8 mouse cellular contexts compared by ENCODE assay signal in genomic region chr8:80991937-80992336, GRCm38 (mm10). TPM values are rescaled to one million over a fixed set of nuclear protein-coding genes. Genes with fewer than 3 reads are reported as not detected.
DNase-seq lines count a peak whose midpoint lies in the region; ATAC-seq and TF ChIP-seq lines count a peak whose summit lies in the region.

No protein-coding gene starts in this region.

- DNase-seq in heart, adult 2 months: peak in 1 of 2 experiments; percentile 22
- no peak for DNase-seq in heart, postnatal 25 days (ENCODE audit: low spot score)
- peak; percentile 70 for DNase-seq in NIH3T3 (ENCODE audit: low read depth)
- DNase-seq in kidney, postnatal 36 days: peak; percentile 58 to 69
- no peak for DNase-seq in thymus, adult 2 months
- DNase-seq in T-cell, adult 2 months (ENCODE audit: low spot score): no peak

- no peaks in the 10 kb centered on the region for H3K27me3 ChIP-seq in heart, adult 2 months (ENCODE audit: control insufficient read depth, insufficient read depth, low read length)
- no peaks in the 10 kb centered on the region for H3K27me3 ChIP-seq in heart, embryonic 15.5 days
- no peaks in the 10 kb centered on the region for H3K27me3 ChIP-seq in neural tube, embryonic 15.5 days (replicated peaks)
- no peaks in the 10 kb centered on the region for H3K27me3 ChIP-seq in thymus, adult 2 months (ENCODE audit: control insufficient read depth, insufficient read depth, low read length)

- peak; percentile 82 for TF ChIP-seq CTCF in heart, adult 2 months (IDR thresholded peaks at IDR 0.05)
- TF ChIP-seq CTCF in thymus, adult 2 months (IDR thresholded peaks at IDR 0.05; ENCODE audit: borderline replicate concordance, control insufficient read depth, extremely low read depth, insufficient read depth, low read length, poor library complexity): no peak

- no peaks in the 10 kb centered on the region; the same call in 1 of the 2 replicates for H3K79me2 ChIP-seq in heart, adult 2 months (replicated peaks; ENCODE audit: control insufficient read depth, insufficient read depth, low read length)

- peaks cover 6% of the 10 kb centered on the region for H3K36me3 ChIP-seq in heart, adult 2 months (ENCODE audit: control insufficient read depth, insufficient read depth, low read length)
- peaks cover 67% of the 10 kb centered on the region for H3K36me3 ChIP-seq in heart, embryonic 15.5 days
- H3K36me3 ChIP-seq in neural tube, embryonic 15.5 days: peaks cover 51% of the 10 kb centered on the region
- peaks cover 91% of the 10 kb centered on the region for H3K36me3 ChIP-seq in thymus, adult 2 months (ENCODE audit: control insufficient read depth, insufficient read depth, low read length)

- peak; percentile 66; the same call in 1 of the 2 replicates for ATAC-seq in heart, embryonic 15.5 days (replicated peaks; ENCODE audit: insufficient number of reproducible peaks, insufficient read depth, low FRiP score, low read depth)
- peak; percentile 73; the same call in 1 of the 2 replicates for ATAC-seq in neural tube, embryonic 15.5 days (ENCODE audit: low FRiP score)

- no peak for TF ChIP-seq EP300 in heart, adult 2 months (IDR thresholded peaks at IDR 0.05; ENCODE audit: insufficient read depth, low read depth, low read length)

- H3K9ac ChIP-seq in heart, adult 2 months (ENCODE audit: low read depth, low read length): no peak overlapping the region
- H3K9ac ChIP-seq in heart, embryonic 15.5 days: no peak overlapping the region
- no peak overlapping the region for H3K9ac ChIP-seq in neural tube, embryonic 15.5 days (replicated peaks)

- no peak overlapping the region for H3K4me3 ChIP-seq in heart, adult 2 months
- no peak overlapping the region for H3K4me3 ChIP-seq in heart, embryonic 15.5 days
- H3K4me3 ChIP-seq in neural tube, embryonic 15.5 days (replicated peaks): no peak overlapping the region
- no peak overlapping the region for H3K4me3 ChIP-seq in thymus, adult 2 months (ENCODE audit: control insufficient read depth, insufficient read depth, low read length)

- intact Hi-C loops in heart, adult 2 months (cut with DNase I): loop anchor here (2.0 to 5.0 kb wide), 3 partner anchors 40 to 239 kb away; no protein-coding TSS in a partner anchor
- intact Hi-C loops in heart, postnatal 25 days (cut with DNase I): loop anchor here (2.0 kb wide), 2 partner anchors 111 to 239 kb away; partner anchors contain the start of gene Gab1

- 35% methylated on average over 3 of the region's 3 CpGs for WGBS in heart, adult 2 months
- WGBS in heart, embryonic 15.5 days: 43% methylated on average over 3 of the region's 3 CpGs
- WGBS in neural tube, embryonic 15.5 days: 57% methylated on average over 3 of the region's 3 CpGs
- WGBS in thymus, adult 2 months: 74% methylated on average over 3 of the region's 3 CpGs

- H3K9me3 ChIP-seq in heart, embryonic 15.5 days (replicated peaks): no peaks in the 10 kb centered on the region
- H3K9me3 ChIP-seq in neural tube, embryonic 15.5 days (replicated peaks): no peaks in the 10 kb centered on the region

- peaks cover 1% of the 10 kb centered on the region; the same call in 1 of the 2 replicates for H3K4me1 ChIP-seq in heart, adult 2 months (ENCODE audit: control insufficient read depth, insufficient read depth, low read length)
- H3K4me1 ChIP-seq in heart, embryonic 15.5 days (replicated peaks): no peaks in the 10 kb centered on the region
- no peaks in the 10 kb centered on the region for H3K4me1 ChIP-seq in neural tube, embryonic 15.5 days
- H3K4me1 ChIP-seq in thymus, adult 2 months (replicated peaks; ENCODE audit: control insufficient read depth, insufficient read depth, low read length): no peaks in the 10 kb centered on the region

- no peak for TF ChIP-seq POLR2A in heart, adult 2 months (IDR thresholded peaks at IDR 0.05; ENCODE audit: insufficient read depth, low read depth, low read length)
- TF ChIP-seq POLR2A in thymus, adult 2 months (IDR thresholded peaks at IDR 0.05; ENCODE audit: control insufficient read depth, extremely low read depth, insufficient read depth, low read length, poor library complexity): no peak

- no peak overlapping the region for H3K4me2 ChIP-seq in heart, embryonic 15.5 days
- H3K4me2 ChIP-seq in neural tube, embryonic 15.5 days: no peak overlapping the region

- H3K27ac ChIP-seq in heart, adult 2 months: no peak overlapping the region
- H3K27ac ChIP-seq in heart, embryonic 15.5 days: no peak overlapping the region
- no peak overlapping the region for H3K27ac ChIP-seq in neural tube, embryonic 15.5 days (replicated peaks)
- H3K27ac ChIP-seq in thymus, adult 2 months (ENCODE audit: control insufficient read depth, insufficient read depth, low read length): no peak overlapping the region

RNA-seq across cellular contexts. Expression of gene Usp38, which starts 22.8 kb away (rescaled TPM):
- 10 to 100 TPM; 17.7 to 18.9 TPM for total RNA-seq in heart, adult 2 months (2021)
- polyA plus RNA-seq in heart, adult 2 months (2012; rRNA removed): 5.1 and 7.8 TPM in 2 replicates
- total RNA-seq in heart, postnatal 25 days (2021): 10 to 100 TPM; 17.2 to 18.3 TPM
- polyA plus RNA-seq in heart, embryonic 15.5 days (2015; fragmentation: Nextera tagmentation; extraction: Ambion mirVana): 11.7 and 14.0 TPM in 2 replicates
- polyA plus RNA-seq in neural tube, embryonic 15.5 days (2015; fragmentation: Nextera tagmentation; extraction: Ambion mirVana): 17.0 TPM in 2 replicates
- 23.7 and 29.6 TPM in 2 replicates for polyA plus RNA-seq in thymus, adult 2 months (2012; rRNA removed)

Comparison
In these comparisons a context has a peak if more than half of its experiments do, and no peak if none do; other contexts are left out.
1. DNase-seq: peak in NIH3T3 (single experiment) and kidney, postnatal 36 days (2 of 2); none in heart, postnatal 25 days (single experiment), thymus, adult 2 months (single experiment) and T-cell, adult 2 months (single experiment).